Comparison of ENCODE assay signal across 8 mouse cellular contexts in genomic region chr3:116422795-116423352, GRCm38 (mm10). TPM values are rescaled to one million over a fixed set of nuclear protein-coding genes. Genes with fewer than 3 reads are reported as not detected.
DNase-seq lines count a peak whose midpoint lies in the region; ATAC-seq lines count a peak whose summit lies in the region.

No protein-coding gene starts in this region.

- ATAC-seq in cerebellum, adult (ENCODE audit: insufficient number of reproducible peaks, low FRiP score, low TSS enrichment), result 0 out of 2 replicates have a peak, but pooled peaks have one; percentile 0
- ATAC-seq in limb, embryonic 13.5 days (ENCODE audit: low FRiP score, low read depth), result peak; percentile 16; the same call in 1 of the 2 replicates
- peak; percentile 53 for ATAC-seq in midbrain, embryonic 14.5 days (ENCODE audit: low FRiP score, low TSS enrichment)

- DNase-seq in cerebellum, adult 9-10 months, result no peak
- peak; percentile 31 for DNase-seq in cerebellum, adult 9-11 months
- peak; percentile 11 to 37 for DNase-seq in frontal cortex, postnatal 36 days (ENCODE audit: low spot score in 2 of 2)
- peak; percentile 87 for DNase-seq in induced T-regulatory cell, adult 2 months (ENCODE audit: low read depth)
- DNase-seq in midbrain, embryonic 14.5 days, result peak; percentile 88
- peak; percentile 34 to 56 for DNase-seq in spleen, postnatal 14 days (ENCODE audit: low spot score in 2 of 2)

- H3K4me1 ChIP-seq in limb, embryonic 13.5 days, result peaks cover 19% of the 10 kb centered on the region
- peaks cover 17% of the 10 kb centered on the region for H3K4me1 ChIP-seq in midbrain, embryonic 14.5 days (ENCODE audit: control insufficient read depth, insufficient read depth, low read length)

- peaks cover 11% of the 10 kb centered on the region; the same call in 1 of the 2 replicates for H3K36me3 ChIP-seq in limb, embryonic 13.5 days
- H3K36me3 ChIP-seq in midbrain, embryonic 14.5 days (ENCODE audit: control insufficient read depth, insufficient read depth, low read length), result 0 out of 2 replicates have a peak, but pooled peaks cover 2% of the 10 kb centered on the region

- H3K4me2 ChIP-seq in limb, embryonic 13.5 days (replicated peaks), result peak overlapping the region; percentile 82
- H3K4me2 ChIP-seq in midbrain, embryonic 14.5 days (ENCODE audit: low read length), result peak overlapping the region; percentile 98

- WGBS in limb, embryonic 13.5 days, result under 1% methylated on average over 23 of the region's 23 CpGs
- WGBS in midbrain, embryonic 14.5 days, result under 1% methylated on average over 23 of the region's 23 CpGs

- H3K4me3 ChIP-seq in limb, embryonic 13.5 days, result peak overlapping the region; percentile 97
- peak overlapping the region; percentile 97 for H3K4me3 ChIP-seq in midbrain, embryonic 14.5 days (replicated peaks; ENCODE audit: low read depth, low read length)

- no peaks in the 10 kb centered on the region for H3K9me3 ChIP-seq in limb, embryonic 13.5 days
- no peaks in the 10 kb centered on the region for H3K9me3 ChIP-seq in midbrain, embryonic 14.5 days (ENCODE audit: control insufficient read depth, low read length)

- H3K9ac ChIP-seq in limb, embryonic 13.5 days, result peak overlapping the region; percentile 89
- H3K9ac ChIP-seq in midbrain, embryonic 14.5 days (replicated peaks; ENCODE audit: low read length), result peak overlapping the region; percentile 89

- H3K27me3 ChIP-seq in limb, embryonic 13.5 days, result no peaks in the 10 kb centered on the region
- no peaks in the 10 kb centered on the region for H3K27me3 ChIP-seq in midbrain, embryonic 14.5 days (ENCODE audit: control insufficient read depth, insufficient read depth, low read length)

- H3K27ac ChIP-seq in limb, embryonic 13.5 days, result peak overlapping the region; percentile 91; the same call in 1 of the 2 replicates
- H3K27ac ChIP-seq in midbrain, embryonic 14.5 days (replicated peaks; ENCODE audit: low read depth, low read length), result peak overlapping the region; percentile 86

RNA-seq across cellular contexts. Expression of gene Cdc14a, which starts 1.0 kb away (rescaled TPM):
- 8.5 and 10.1 TPM in 2 replicates for polyA plus RNA-seq in limb, embryonic 13.5 days (2015; fragmentation: Nextera tagmentation; extraction: Ambion mirVana)
- 3.5 and 6.2 TPM in 2 replicates for polyA plus RNA-seq in midbrain, embryonic 14.5 days (2014; fragmentation: Nextera tagmentation; extraction: Ambion mirVana)

Comparison
In these comparisons a context has a peak if more than half of its experiments do, and no peak if none do; other contexts are left out.
1. ATAC-seq: peak in every context shown above with its lines; median percentile 53 in midbrain, embryonic 14.5 days; 16 in limb, embryonic 13.5 days; 0 in cerebellum, adult.